Mouse (Mus musculus): ENCODE measurements at regions not wholly inside any gene's neighbourhood (a gene's known extent, or its start where the extent isn't known, plus 50 kb on each side); places are given as distances from the start of the nearest gene placed in this dataset.

DNA sequence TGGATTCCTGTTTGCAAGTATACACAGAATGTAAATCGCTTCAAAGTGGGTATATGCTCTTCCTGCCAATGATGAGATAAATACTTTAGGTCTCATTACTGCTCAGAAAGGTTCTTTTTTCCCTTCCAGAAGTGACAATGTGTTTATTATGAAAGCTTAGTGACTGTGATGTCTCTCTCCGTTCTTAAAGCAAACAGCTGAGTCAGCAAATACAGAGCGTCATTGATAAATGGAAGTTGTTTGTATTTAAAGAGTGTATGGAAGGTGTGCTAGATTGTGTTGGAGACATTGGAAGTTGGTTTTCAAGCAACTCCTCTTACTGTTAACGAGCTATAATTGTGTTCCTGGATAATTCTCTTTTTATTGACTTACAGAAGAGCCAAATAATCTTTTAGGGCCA lies 408.0 kb downstream of the Prr30 start:
- DNase-seq (ENCODE audit: low spot score in 2 of 2), result no peak

DNA sequence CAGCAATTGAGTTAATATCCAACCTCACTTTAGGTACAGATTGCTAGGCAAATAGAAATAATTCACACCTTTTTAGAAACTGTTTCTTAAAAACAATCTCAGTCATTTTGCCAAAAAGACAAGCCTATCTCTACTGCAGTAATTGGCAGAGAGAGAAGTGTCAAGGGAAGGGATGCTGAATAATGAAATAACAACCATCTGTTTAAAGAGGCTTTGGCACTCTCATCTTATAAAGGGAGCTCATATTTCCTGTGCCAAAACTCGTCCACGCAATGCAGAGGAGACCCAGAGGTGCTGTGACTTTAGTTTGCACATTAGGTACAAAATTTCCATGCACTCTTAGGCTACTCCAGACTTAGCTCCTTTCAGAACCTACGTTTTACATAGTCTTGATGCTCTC lies 418.2 kb downstream of the Prr30 start:
- DNase-seq (ENCODE audit: low spot score in 2 of 2), result no peak

DNA sequence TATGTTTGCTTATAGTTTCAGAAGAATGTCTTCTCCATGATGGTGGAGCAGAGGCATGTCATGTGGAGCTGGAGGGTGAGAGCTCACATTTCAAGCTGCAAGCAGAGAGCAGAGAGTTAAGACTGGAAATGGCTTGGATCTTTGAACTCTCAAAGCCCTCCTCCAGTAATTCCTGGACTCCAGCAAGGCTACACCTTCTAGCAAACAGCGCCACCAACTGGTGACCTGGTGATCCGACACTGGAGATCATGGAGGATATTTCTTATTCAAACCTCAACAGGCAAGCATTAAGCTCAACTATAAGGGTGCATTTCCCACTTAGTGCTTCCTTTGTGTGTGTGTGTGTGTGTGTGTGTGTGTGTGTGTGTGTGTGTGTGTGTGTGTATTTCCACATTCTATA lies 446.2 kb downstream of the Prr30 start:
- no peak for DNase-seq (ENCODE audit: low spot score in 2 of 2)

DNA sequence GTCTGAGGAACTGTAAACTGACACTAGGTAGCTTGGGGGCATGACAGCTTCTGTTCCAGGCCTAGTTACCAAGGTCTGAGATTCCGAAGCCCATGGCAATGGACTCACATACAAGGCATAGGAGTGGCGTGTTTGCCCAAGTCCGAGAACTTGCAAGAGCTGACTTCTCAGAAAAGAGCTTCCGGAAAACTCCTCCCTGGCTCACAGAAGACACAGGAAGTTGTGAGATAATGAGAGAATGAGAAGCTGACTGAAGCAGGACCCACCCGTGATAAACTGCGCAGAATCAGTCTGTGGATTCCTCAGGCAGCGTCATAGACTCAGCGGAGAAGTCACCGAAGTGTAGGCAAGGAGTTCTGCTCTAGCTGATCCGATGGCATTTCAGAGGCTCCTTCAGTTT lies 447.4 kb downstream of the Prr30 start:
- DNase-seq (ENCODE audit: low spot score in 2 of 2), result no peak

DNA sequence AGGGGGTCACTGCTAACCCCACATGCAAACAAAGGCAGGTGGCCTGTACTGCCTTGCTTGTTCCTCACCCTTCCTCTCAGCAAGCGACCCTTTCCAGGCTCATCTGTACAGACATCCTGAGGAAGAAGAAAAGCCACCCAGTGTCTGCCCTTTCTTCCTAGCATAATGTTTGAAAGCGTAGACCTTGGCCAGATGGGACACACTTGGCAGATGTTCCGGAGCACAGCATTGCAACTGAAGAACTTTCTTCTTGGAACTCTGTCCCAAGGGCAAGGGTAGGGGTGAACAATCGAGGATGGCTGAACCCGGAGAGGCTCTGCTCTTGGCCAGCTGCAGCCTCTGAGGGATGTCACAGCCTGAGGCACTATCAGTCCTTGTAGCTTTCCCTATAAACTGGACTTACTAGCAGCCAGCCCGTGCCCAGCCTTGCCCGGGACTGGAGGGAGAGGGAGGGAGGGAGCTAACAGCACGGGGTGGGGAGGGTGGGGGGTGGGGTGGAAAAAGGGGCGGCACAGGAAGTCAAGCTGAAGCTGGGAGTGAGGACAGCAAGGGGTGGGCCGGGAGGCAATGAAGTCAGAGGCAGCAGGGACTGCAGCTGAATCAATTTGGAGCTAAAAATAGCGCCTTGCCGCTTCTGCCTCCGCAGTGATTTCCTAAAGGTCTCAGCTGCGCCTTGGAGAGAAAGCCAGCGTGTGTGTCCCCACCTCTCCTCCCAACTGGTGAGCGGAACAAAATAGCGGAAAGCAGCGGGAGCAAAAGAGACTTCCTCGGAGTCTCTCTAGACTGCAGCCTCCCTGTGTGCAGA lies 450.2 kb downstream of the Prr30 start:
- peak; percentile 6 to 41 for DNase-seq (ENCODE audit: low spot score in 2 of 2)

DNA sequence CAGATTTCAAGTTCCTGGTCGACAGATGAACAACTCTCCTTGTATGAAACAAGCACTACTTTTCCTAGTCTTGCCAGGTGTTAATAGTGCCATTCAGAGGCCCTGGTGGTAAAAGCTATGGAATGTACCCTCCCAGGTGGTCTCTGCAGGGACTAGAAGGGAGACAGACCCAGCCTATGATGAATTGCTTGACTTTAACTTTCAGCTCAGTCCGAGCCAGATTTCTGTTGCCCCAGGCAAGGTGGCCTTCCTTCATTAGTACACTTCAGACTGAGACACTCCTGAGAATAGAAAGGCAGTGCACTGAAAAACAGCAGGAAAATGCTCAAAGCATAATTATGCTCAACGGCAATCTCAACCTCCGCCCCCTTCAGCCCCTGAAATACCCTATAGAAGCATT lies 450.8 kb upstream of the Klf12 start:
- no peak for DNase-seq (ENCODE audit: low spot score in 2 of 2)

DNA sequence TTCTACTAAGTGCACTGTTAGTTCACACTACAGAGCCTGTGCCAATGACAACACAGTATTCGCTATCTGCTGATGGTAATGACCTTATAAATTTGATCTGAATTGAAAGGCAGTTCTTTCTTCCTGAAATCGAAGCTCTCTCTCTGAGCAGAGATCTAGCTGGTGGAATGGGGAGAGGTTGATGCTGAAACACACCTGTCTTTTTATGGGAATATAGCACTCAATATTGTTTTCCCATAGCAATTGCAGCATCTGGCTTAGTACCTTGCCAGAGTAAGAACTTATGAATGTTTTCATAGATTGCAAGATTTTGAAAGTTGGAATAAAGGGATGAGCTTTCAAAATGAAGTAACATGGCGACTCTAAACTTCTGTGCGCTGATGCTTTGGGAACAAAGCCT lies 444.0 kb upstream of the Klf12 start:
- no peak for DNase-seq (ENCODE audit: low spot score in 2 of 2)

DNA sequence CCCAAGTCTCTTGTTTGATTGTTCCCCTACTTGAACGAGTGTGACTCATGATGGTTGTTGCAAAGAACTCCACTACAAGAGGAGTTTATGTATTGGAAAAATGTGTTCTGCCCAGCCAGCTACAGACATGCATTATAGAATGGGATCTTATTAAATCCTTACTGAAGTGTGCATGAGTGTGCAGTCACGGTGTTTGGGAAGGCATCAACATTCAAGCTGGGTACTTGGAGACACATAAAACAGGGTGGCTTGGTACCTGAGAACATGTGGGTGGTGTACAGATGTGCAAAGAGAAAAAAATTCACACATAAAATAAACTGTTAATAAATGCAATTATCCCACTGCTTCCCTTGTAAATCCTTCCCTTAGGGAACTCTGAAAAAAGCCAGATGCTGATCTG lies 443.2 kb upstream of the Klf12 start:
- DNase-seq (ENCODE audit: low spot score in 2 of 2), result no peak

DNA sequence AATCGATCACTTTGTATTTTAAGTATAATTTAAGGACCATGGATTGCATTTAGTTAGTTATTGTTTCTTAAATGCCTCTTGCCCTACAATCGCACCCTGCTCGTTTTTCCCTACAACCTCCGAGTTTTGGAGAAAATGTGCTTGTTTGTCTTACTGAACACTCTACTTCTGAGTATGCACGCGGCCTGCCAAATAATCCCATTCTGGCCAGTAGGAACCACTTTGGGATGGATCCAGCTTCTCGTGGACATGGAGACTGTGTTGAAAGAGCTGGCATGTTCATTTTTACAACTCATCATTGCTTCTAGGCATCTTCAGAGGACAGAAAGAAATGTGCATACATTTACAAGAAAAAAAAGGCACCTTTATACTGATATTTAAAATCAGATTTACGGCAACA lies 440.5 kb upstream of the Klf12 start:
- peak; percentile 3 to 14 for DNase-seq (ENCODE audit: low spot score in 2 of 2)

DNA sequence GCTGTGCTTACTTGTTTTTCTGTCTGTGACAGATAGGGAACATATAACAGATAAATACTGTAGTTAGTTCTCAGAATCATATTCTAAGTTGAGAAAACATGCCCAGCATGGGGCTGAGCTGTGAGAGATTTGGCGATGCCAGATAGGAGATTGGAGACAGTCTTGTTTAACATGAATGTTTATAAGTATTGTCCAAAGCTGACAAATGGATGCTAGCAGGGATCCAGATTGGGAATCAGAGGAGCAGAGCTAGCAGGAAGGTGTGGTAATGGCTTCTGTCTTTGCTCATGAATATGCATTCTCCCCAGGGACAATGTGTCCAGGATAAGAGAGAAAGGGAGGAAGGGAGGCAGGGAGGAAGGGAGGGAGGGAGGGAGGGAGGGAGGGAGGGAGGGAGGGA lies 436.2 kb upstream of the Klf12 start:
- DNase-seq (ENCODE audit: low spot score in 2 of 2), result no peak

DNA sequence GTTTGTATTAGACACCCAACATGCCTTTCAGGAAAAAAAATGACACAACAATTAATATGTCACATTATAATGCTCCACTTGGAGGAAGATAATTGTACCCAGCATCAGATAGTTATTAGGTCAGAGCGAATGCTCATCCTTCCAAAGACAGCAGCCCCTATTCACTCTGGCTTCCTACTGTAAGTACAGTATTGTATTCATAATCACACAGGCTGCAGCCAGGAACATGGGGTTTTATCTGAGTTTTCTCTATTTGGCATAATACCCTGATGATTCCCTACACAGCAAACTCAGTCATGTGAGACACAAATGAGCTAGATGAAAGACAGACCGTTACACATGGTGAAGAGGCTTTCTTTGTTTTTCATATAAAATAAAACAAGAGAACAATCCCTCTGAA lies 430.5 kb upstream of the Klf12 start:
- DNase-seq (ENCODE audit: low spot score in 2 of 2), result no peak

DNA sequence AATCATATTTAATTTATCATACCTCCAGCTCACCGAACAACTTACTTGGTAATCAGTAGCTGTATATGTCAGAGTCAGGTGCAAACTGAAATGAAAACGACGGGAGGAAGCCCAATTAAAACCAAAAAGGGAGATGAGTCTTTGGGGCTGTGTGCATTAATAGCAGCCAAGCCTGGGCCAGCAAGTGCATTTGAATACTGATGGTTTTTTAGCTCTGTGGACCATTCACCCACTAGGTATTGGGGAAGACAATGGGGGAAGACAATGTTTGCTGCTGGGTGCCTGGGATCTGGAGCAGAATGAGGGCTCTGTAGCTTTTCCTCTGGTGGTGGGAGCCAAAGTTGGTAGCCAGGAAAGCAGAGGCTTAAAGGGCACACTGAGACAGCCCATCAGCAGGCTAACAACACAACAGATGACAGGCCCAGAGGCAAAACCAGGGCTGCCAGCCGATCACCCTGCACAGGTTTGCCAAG lies 429.6 kb upstream of the Klf12 start:
- no peak for DNase-seq (ENCODE audit: low spot score in 2 of 2)

DNA sequence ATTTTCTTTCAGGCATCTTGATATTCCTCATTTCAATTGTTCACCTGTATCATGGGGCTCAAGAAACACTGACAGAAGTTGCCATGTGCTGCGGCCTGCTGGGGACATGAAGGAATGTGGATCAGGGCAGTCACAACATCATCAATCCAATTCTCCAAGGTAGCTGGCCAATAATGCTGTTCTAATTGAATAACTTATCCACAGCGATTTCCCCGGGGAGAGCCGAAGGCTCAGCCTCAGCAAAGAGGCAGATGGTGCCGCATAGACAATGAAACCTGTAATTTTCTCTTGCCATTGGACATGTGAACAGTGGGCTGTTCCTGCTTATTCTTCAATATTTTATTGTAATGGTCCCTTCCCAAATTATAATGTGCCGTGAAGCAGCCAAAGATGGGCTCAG lies 429.1 kb upstream of the Klf12 start:
- DNase-seq (ENCODE audit: low spot score in 2 of 2), result no peak

DNA sequence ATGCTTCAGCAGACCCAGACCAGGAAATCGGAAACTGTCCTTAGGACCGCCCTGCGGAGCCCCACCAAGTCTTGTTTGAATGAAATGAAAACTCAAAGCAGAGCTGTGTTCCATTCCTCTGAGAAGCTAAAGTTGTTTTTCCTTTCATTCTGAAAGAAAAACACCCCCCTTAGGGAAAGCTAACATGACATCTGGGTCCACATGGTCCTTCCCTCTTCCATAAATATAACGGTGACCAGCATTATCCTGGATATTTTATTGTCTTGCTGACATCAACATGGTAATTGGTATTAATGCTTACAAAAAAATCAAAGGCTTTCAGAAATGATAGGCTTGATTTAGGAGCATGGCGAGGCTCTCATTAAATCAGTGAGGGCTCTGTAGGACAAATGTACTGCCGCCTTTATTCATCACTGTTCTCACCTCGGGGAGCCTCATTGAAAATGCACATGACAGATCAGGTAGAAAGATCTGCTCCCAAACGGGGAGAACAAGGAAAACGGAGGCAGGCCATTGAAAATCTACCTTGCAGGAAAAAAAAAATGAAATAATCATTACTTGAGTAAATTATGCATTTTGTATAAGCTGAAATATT lies 381.0 kb upstream of the Klf12 start:
- DNase-seq (ENCODE audit: low spot score in 2 of 2), result no peak

DNA sequence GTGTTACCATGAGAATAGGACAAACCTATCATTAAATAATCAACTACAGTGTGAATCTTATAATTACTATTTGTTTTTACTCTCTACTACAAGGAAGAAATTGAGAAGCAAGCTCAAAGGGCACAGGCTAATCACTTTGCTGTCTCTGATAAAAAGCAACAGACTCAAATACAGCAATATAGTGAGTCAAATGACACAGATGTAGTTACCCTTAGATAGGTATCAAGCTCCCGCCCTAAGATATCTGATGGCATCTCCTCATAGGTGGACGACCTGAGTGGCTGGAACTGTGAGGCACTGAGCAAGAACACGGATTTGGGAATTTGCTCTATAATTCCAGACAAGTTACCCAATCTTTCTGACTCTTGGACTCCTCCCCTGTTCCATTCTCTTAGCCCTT lies 379.7 kb upstream of the Klf12 start:
- no peak for DNase-seq (ENCODE audit: low spot score in 2 of 2)

DNA sequence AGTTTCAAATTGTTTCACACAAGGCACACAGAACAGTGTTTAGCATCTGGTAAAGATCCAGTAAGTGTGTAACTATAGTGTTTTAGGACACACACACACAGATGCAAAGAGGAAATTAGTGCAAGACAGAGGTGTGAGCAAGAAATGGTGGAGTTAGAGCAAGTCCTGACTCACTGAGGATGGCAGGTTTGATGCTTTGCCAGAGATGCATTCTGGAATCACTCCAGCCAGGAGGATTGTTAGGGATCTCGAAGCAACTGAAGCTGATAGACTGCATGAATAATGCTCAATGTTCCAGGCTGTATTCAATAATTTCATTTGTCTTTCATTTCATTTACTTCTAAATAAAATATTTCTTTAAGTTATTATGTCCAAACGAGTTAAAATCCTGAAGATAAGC lies 357.6 kb upstream of the Klf12 start:
- no peak for DNase-seq (ENCODE audit: low spot score in 2 of 2)

DNA sequence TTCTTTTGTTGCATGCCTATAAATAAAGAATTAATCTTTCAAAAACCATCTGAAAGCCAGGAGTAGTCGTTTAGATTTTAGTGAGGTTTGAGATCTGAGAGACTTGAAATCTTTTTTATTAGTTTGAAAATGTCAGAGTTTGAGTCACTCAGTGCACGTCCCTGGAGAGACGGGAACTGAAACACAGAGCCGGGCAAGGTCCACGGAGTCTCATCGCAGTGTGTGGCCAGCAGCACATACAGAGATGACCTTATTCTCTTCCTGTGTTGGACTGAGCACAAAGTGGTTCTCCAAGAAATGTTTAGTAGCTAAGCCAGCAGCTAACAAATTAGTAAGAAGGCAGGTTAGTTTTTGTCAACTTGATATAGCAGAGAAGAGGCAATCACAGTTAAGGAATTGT lies 350.0 kb upstream of the Klf12 start:
- no peak for DNase-seq (ENCODE audit: low spot score in 2 of 2)

DNA sequence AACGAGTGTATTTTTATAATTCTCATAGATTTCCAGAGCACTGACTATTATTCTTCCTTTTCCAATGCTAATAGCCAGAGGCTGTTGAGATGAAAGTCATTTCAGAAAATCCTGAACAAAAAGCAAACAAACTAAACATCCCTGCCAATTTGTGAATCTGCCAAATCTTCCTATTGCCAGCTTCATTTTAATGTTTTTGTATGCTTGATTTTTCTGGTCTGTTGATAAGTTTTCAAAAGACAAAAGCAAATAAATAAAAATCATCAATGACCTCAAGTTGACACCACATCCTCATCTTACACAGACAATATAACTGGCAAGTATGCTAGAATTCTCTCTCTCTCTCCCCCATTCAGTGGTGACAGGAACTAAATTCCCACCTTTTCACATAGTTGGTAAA lies 347.2 kb upstream of the Klf12 start:
- DNase-seq (ENCODE audit: low spot score in 2 of 2), result no peak

DNA sequence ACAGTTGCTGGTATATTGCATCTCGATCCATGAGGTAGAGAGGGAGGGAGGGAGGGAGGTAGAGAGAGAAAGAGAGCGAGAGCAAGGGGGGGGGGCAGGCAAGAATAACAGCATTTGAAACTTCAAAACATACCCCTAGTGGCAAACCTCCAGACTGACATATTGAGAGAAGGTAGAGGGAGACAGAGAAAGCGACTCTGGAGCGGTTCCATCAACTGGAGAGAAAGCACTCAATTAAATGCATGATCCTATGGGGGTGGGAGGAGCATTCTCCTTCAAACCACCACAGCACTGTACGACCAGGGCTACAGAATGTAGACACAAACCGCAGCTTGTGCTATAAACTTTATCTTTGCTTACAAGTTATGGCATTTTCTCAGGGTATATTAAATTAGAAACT lies 345.7 kb upstream of the Klf12 start:
- DNase-seq (ENCODE audit: low spot score in 2 of 2), result no peak

DNA sequence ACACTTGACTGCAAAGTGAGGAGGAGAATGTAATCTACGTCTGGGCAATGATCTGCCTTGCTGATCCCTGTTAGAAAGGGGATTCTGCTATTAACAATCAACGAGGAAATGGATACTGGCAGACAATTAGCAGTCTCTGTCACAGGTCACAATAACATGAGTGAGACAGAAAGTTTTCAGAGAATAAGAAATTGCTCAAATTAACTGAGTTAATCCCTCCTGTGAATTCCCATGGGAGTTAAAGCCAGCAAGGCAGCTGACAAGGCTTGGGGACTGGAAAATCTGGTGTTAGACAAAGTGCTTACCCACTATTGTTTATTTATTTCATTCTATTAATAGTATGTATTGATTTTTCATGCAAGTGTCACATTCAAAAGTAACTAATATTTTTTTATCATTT lies 343.0 kb upstream of the Klf12 start:
- DNase-seq (ENCODE audit: low spot score in 2 of 2), result no peak

DNA sequence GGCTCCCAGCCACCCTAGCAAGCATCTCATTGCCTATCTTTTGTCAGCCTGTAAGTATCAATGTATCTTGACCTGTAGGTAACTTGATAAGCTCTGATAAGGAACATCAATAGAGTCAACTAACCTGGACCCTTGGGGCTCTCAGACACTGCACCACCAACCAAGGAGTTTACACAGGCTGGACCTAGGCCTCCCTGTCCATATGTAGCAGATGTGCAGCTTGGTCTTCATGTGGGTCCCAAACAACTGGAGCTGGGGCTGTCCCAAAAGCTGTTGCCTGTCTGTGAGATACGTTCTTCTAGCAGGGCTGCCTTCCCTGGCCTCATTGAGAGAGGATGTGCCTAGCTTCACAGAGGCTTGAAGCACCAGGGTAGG lies 335.2 kb upstream of the Klf12 start:
- no peak for DNase-seq (ENCODE audit: low spot score in 2 of 2)

DNA sequence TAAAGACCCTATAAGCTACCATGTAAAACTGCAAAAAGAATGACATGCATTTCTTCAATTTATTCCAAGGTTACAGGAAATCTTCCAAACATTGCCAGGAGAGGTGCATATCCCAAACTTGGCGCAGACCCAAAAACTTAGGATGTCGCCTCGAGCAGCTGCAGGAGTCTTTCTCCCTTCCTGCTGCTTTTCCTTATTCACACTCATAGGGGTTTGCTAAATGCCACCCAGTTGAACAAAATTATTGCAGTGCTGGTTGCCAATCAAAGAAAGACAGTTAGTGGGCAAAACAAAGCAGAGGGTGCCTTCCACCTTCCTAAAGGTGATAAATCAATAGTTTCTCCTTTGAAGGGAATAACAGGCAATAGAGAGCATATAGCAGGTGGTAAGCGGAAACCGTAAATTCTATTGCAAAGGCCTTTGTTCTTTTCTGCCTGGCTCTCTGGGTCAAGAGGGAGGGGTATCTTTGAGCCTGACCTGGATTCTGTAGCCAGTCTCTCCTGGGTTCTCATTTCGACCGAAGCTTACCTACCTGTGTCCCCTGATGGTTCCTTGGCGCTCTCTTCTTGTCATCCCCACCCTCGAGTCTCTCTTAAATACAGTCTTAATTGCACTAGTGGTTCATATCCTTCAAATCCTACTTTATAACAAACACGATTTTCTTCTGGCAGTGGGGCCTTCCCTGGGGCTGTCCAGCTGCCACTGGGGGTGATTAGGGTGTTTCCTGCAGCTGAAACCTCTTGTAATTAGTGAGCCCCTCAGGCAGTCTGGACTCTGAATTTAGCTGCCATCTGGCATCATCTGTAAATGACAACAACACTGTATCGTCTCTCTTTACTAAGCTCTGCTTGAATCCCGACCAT lies 334.5 kb upstream of the Klf12 start:
- DNase-seq (ENCODE audit: low spot score in 2 of 2), result no peak

Data from gastrocnemius, adult 8-10 months (tissue).